Mouse (Mus musculus): ENCODE results near the gene Hamp.

DNA sequence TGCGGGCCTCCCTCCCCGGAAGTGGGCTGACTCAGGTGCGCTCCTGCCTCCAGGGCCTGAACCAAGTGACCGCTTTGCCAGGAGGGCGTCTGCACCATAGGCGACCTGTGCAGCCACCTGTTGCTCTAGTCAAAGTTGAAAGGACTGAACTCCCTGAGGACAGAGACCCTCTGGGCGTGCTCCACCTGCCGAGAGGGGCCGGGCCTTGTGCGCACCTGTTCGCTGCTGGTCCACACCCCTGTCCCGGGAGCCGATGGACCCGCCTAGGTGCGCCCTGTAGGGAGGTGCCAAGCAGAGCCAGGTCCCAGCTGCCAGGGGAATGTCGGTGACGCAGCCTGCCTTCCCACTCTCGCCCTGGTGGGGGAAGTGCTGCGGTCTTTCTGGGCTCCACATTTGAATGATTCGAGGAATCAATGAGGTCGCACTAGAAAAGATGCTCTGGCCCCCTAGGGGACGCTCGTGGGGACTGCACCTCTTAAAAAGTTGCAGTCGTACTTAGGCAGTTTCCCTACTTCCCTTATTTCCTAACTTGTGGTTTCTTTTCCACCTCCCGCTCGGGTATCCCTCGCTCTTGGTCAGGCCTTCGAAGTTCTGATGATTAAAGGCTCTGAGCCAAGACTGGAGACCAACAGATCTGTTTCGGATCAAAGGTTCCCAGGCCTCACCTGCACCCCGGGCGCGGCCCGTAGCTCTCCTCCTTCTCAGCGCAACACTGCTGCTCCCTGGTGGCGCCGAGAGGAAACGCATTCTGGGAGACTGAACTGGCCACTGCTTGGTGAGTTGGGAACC lies 29.9 kb upstream of the Hamp start, which contains the start of gene Fam187b:
- TF ChIP-seq TCF12 (IDR thresholded peaks at IDR 0.05; ENCODE audit: insufficient read depth, poor library complexity, severe bottlenecking) = no peak
- no peak for TF ChIP-seq POLR2AphosphoS2 (IDR thresholded peaks at IDR 0.05; ENCODE audit: insufficient read length, low read depth)
- peak in 1 of 3 experiments; percentile 1 for TF ChIP-seq MYOD1 (IDR thresholded peaks at IDR 0.05; ENCODE audit: control insufficient read depth in 1 of 3, insufficient read length in 2 of 3, low read depth in 2 of 3)
- no peak for TF ChIP-seq POLR2A (IDR thresholded peaks at IDR 0.05; ENCODE audit: insufficient read length, low read depth)
- no peak for TF ChIP-seq USF1 (IDR thresholded peaks at IDR 0.05; ENCODE audit: low read depth)
- no peak for TF ChIP-seq E2F4 (IDR thresholded peaks at IDR 0.05; ENCODE audit: insufficient read depth)

Measured in myocyte (in vitro differentiated cells).